Mouse (Mus musculus): ENCODE data around the gene Atp6v0d1. TPM values are rescaled to one million over a fixed set of nuclear protein-coding genes. Genes with fewer than 3 reads are reported as not detected.
A peak's percentile ranks its signal among the peaks of the same experiment; 100 is the strongest.

The Atp6v0d1 gene
- polyA plus RNA-seq, 1 experiment from 2014 or later: 146 TPM

DNA sequence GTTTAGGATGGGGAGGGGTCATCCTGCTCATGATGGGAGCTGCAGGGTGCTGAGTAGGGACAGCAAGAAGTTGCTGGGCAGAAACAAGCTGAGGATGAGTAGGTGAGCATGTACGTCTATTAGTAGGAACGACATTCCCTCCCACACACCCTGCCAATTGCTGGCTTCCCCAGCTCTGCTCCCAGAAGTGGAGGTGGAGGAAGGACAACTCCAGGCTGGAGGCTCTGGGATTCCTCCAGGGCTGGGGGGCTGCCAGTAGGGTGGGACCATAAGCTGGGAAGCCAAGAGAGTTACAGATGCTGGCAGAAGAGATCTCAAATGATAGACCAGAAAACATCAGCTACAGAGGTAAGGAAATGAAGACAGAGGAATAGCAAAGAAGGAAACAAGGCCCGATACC lies 29.3 kb downstream of the Atp6v0d1 start:
- Histone ChIP-seq H3K9ac (replicated peaks; ENCODE audit: low read depth) (no peak overlapping the region), H3K4me2 (replicated peaks; ENCODE audit: low read depth, low read length) (no peak overlapping the region), H3K36me3 (ENCODE audit: insufficient read depth, low read length) (peaks cover 20% of the 10 kb centered on the region; the same call in 1 of the 2 replicates), H3K4me1 (ENCODE audit: insufficient read depth, low read depth, low read length) (peaks cover 18% of the 10 kb centered on the region; the same call in 1 of the 2 replicates), H3K27me3 (replicated peaks; ENCODE audit: insufficient read depth, low read length) (no peaks in the 10 kb centered on the region), H3K27ac (ENCODE audit: low read length) (no peak overlapping the region), H3K4me3 (ENCODE audit: low read depth, low read length) (no peak overlapping the region), H3K9me3 (ENCODE audit: low read length) (no peaks in the 10 kb centered on the region)
- ATAC-seq (no peak), DNase-seq (ENCODE audit: low spot score) (no peak)
- no peak for TF ChIP-seq EP300 (IDR thresholded peaks at IDR 0.05)
- no peak for TF ChIP-seq CTCF (IDR thresholded peaks at IDR 0.05)
- WGBS: 86% methylated on average over 3 of the region's 3 CpGs

DNA sequence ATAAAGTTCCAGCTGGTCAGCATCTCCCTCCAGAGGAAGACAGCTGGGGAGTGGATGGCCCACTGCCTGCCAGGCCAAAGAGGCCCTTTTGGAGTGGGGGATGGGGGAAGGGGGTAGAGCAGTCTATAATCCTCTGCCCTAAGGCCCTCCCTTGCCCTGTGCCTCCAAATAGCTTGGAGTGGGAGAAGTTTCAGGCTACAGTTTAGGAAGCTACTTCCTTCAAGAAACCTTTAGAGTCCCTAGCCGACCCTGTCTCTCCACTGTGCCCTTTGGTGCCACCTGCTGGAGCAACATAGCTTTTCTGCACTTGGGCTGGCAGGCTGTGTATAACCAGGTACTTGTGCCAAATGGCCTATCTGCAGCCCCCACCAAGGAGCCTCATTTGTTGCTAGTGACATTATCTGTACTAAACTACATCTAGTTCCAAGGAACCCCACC lies 31.9 kb downstream of the Atp6v0d1 start:
- Histone ChIP-seq H3K9ac (replicated peaks; ENCODE audit: low read depth) (no peak overlapping the region), H3K9me3 (ENCODE audit: low read length) (no peaks in the 10 kb centered on the region), H3K27ac (ENCODE audit: low read length) (peak overlapping the region; percentile 70), H3K4me2 (replicated peaks; ENCODE audit: low read depth, low read length) (no peak overlapping the region), H3K27me3 (replicated peaks; ENCODE audit: insufficient read depth, low read length) (no peaks in the 10 kb centered on the region), H3K36me3 (ENCODE audit: insufficient read depth, low read length) (peaks cover 30% of the 10 kb centered on the region; the same call in 1 of the 2 replicates), H3K4me3 (ENCODE audit: low read depth, low read length) (no peak overlapping the region), H3K4me1 (ENCODE audit: insufficient read depth, low read depth, low read length) (peaks cover 18% of the 10 kb centered on the region; the same call in 1 of the 2 replicates)
- ATAC-seq (peak; percentile 81), DNase-seq (ENCODE audit: low spot score) (peak; percentile 86)
- WGBS: 8% methylated on average over 1 of the region's 1 CpGs
- TF ChIP-seq CTCF (IDR thresholded peaks at IDR 0.05) (peak; percentile 87), EP300 (IDR thresholded peaks at IDR 0.05) (no peak)

DNA sequence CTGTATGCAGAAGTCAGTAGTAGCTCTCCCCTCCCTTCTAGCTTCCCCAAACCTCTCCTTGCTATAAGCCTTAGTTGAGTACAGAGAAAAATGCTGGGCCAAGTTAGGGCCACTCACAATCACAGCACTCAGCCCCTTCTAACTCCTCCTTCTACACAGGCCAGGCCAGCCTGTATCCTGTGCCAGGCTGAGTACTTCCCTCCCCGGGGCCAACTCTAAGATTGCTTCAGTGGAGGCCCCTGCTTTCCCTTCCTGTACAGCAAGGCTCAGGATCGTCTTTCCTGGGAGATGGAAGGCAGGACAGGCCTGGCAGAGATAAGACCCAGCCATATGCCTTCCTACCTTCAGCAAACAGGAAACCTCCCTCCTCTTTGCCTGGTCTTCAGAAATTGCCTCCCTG lies 32.4 kb downstream of the Atp6v0d1 start:
- Histone ChIP-seq H3K27me3 (replicated peaks; ENCODE audit: insufficient read depth, low read length) (no peaks in the 10 kb centered on the region), H3K9me3 (ENCODE audit: low read length) (no peaks in the 10 kb centered on the region), H3K4me3 (ENCODE audit: low read depth, low read length) (no peak overlapping the region), H3K4me1 (ENCODE audit: insufficient read depth, low read depth, low read length) (peaks cover 18% of the 10 kb centered on the region; the same call in 1 of the 2 replicates), H3K4me2 (replicated peaks; ENCODE audit: low read depth, low read length) (no peak overlapping the region), H3K36me3 (ENCODE audit: insufficient read depth, low read length) (peaks cover 25% of the 10 kb centered on the region; the same call in 1 of the 2 replicates), H3K9ac (replicated peaks; ENCODE audit: low read depth) (no peak overlapping the region), H3K27ac (ENCODE audit: low read length) (peak overlapping the region; percentile 70)
- 0 out of 2 replicates have a peak, but pooled peaks have one; percentile 2 for TF ChIP-seq CTCF (IDR thresholded peaks at IDR 0.05)
- no peak for TF ChIP-seq EP300 (IDR thresholded peaks at IDR 0.05)
- 10% methylated on average over 2 of the region's 2 CpGs for WGBS
- ATAC-seq (peak; percentile 93), DNase-seq (ENCODE audit: low spot score) (peak; percentile 90)

DNA sequence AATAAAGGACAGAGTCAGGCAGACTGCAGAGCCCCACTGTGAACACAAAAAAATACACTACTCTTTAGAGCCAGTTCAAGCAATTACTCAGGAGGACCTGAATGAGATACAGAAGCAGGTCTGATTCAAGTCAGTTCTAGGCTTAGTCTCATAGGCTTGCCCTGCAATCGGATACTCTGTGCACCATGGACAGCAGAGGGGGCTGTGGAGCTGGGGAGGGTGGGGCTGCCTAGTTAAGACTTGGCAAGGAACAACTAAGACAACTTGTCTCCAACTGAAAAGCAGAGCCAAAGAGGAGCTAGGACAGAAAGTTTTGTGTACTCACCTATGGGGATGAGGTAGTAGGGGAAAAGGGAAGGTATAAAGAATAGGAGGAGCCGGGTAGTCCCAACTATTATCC lies 34.1 kb downstream of the Atp6v0d1 start:
- 61% methylated on average over 2 of the region's 2 CpGs for WGBS
- TF ChIP-seq CTCF (IDR thresholded peaks at IDR 0.05) (peak; percentile 83), EP300 (IDR thresholded peaks at IDR 0.05) (no peak)
- Histone ChIP-seq H3K36me3 (ENCODE audit: insufficient read depth, low read length) (peaks cover 17% of the 10 kb centered on the region; the same call in 1 of the 2 replicates), H3K9ac (replicated peaks; ENCODE audit: low read depth) (no peak overlapping the region), H3K9me3 (ENCODE audit: low read length) (no peaks in the 10 kb centered on the region), H3K4me2 (replicated peaks; ENCODE audit: low read depth, low read length) (no peak overlapping the region), H3K4me1 (ENCODE audit: insufficient read depth, low read depth, low read length) (peaks cover 18% of the 10 kb centered on the region; the same call in 1 of the 2 replicates), H3K27ac (ENCODE audit: low read length) (no peak overlapping the region), H3K27me3 (replicated peaks; ENCODE audit: insufficient read depth, low read length) (no peaks in the 10 kb centered on the region), H3K4me3 (ENCODE audit: low read depth, low read length) (no peak overlapping the region)
- peak; percentile 75 for DNase-seq (ENCODE audit: low spot score)
- no peak for ATAC-seq

DNA sequence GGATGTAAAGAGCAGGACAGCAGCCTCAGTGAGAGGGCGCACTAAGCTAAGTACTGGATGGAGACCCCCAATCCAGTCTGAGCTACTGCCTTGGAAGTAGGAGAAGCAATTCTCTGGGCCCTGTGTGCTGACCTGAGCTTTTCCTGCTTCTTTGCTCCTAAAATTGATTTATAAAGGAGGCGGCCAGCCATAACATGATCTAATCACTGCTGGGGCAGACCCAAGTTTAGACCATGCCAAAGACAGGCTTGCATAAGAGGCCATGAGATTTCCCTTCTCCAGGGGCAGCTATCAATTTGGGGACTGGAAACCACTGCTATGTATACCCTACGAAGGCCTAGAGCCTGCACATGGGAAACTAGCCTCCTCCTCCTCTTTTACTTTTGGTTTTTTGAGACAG lies 36.6 kb downstream of the Atp6v0d1 start:
- H3K36me3 ChIP-seq (ENCODE audit: insufficient read depth, low read length): peaks cover 28% of the 10 kb centered on the region
- no peaks in the 10 kb centered on the region for H3K27me3 ChIP-seq (replicated peaks; ENCODE audit: insufficient read depth, low read length)
- no peak overlapping the region for H3K4me2 ChIP-seq (replicated peaks; ENCODE audit: low read depth, low read length)
- H3K4me1 ChIP-seq (ENCODE audit: insufficient read depth, low read depth, low read length): peaks cover 14% of the 10 kb centered on the region; the same call in 1 of the 2 replicates
- no peaks in the 10 kb centered on the region for H3K9me3 ChIP-seq (ENCODE audit: low read length)
- no peak for DNase-seq (ENCODE audit: low spot score)
- no peak overlapping the region for H3K27ac ChIP-seq (ENCODE audit: low read length)
- TF ChIP-seq EP300 (IDR thresholded peaks at IDR 0.05): no peak
- no peak for TF ChIP-seq CTCF (IDR thresholded peaks at IDR 0.05)
- H3K9ac ChIP-seq (replicated peaks; ENCODE audit: low read depth): no peak overlapping the region
- WGBS: 89% methylated on average over 3 of the region's 3 CpGs
- ATAC-seq: no peak
- no peak overlapping the region for H3K4me3 ChIP-seq (ENCODE audit: low read depth, low read length)

DNA sequence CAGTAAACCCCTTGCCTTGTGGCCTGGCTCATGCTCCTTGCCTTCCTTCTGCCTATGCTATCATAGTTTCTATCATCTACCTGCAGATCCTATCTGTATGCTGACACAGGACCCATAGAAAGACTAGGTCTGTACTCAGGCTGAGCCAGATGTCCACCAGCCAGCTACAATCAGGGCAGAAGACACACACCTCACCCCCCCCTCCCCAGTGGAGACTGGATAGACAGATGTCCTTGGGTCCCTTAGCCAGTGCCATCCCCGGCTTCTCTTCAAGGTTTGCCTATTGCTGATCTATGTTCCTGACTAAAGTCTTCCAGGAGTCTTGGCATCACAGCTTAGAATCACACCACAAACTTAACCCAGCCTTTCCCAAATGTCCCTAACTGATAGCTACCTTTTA lies 37.6 kb downstream of the Atp6v0d1 start:
- Histone ChIP-seq H3K4me3 (ENCODE audit: low read depth, low read length) (no peak overlapping the region), H3K4me1 (ENCODE audit: insufficient read depth, low read depth, low read length) (peaks cover 10% of the 10 kb centered on the region; the same call in 1 of the 2 replicates), H3K9me3 (ENCODE audit: low read length) (no peaks in the 10 kb centered on the region), H3K27ac (ENCODE audit: low read length) (no peak overlapping the region), H3K27me3 (replicated peaks; ENCODE audit: insufficient read depth, low read length) (no peaks in the 10 kb centered on the region), H3K9ac (replicated peaks; ENCODE audit: low read depth) (no peak overlapping the region), H3K36me3 (ENCODE audit: insufficient read depth, low read length) (peaks cover 29% of the 10 kb centered on the region), H3K4me2 (replicated peaks; ENCODE audit: low read depth, low read length) (no peak overlapping the region)
- no peak for ATAC-seq
- DNase-seq (ENCODE audit: low spot score): no peak
- TF ChIP-seq CTCF (IDR thresholded peaks at IDR 0.05) (no peak), EP300 (IDR thresholded peaks at IDR 0.05) (no peak)
- WGBS: 92% methylated on average over 1 of the region's 1 CpGs

Data from lung, postnatal 0 days (tissue).